Mouse (Mus musculus): Measurements from ENCODE around the gene Ctsll3. TPM values are rescaled to one million over a fixed set of nuclear protein-coding genes. Genes with fewer than 3 reads are reported as not detected.

The Ctsll3 gene
- total RNA-seq, 2 experiments from 2014 or later = not detected

GRCm38 (mm10) chr13:60753216-60753615 is 49.4 kb downstream of the Ctsll3 start:
- intact Hi-C loops (cut with DNase I; ENCODE audit: low total_unique reads) = no loop called here

GRCm38 (mm10) chr13:60750930-60751329 is 51.7 kb downstream of the Ctsll3 start:
- DNase-seq = no peak
- intact Hi-C loops (cut with DNase I; ENCODE audit: low total_unique reads) = no loop called here

More at GRCm38 (mm10) chr13:60753216-60753615, 49.4 kb downstream of the Ctsll3 start:
- no peak for DNase-seq

- DNase-seq = no peak
- intact Hi-C loops (cut with DNase I; ENCODE audit: low total_unique reads) = no loop called here
These were observed 54.1 kb downstream of the Ctsll3 start for GRCm38 (mm10) chr13:60748556-60748955.

Other genes with a start within 250 kb of the Ctsll3 start
- gene Dapk1, start 200.9 kb downstream of the Ctsll3 start, total RNA-seq (2021) = 10 to 100 TPM; 12.4 to 13.8 TPM
- not detected for gene BC051665, start 16.5 kb downstream of the Ctsll3 start, total RNA-seq (2021)
- under 1 TPM in 1 of 2 experiments, not detected in 1; 0.51 TPM for gene 4930486L24Rik, start 61.6 kb upstream of the Ctsll3 start, total RNA-seq (2021)
- under 1 TPM in 1 of 2 experiments, not detected in 1; 0.66 TPM for gene Gm49392, start 94.0 kb upstream of the Ctsll3 start, total RNA-seq (2021)
- 1 to 10 TPM; 2.0 to 3.8 TPM for gene Ctla2b, start 94.6 kb upstream of the Ctsll3 start, total RNA-seq (2021)
- gene Tpbpb, start 102.0 kb upstream of the Ctsll3 start, total RNA-seq (2021) = not detected
- not detected for gene Gm49393, start 132.7 kb upstream of the Ctsll3 start, total RNA-seq (2021)
- gene Gm49391, start 133.7 kb upstream of the Ctsll3 start, total RNA-seq (2021) = 1 to 10 TPM in 1 of 2 experiments, under 1 TPM in 1; 0.76 to 2.7 TPM
- gene Ctla2a, start 133.8 kb upstream of the Ctsll3 start, total RNA-seq (2021) = 10 to 100 TPM; 24.7 to 73.3 TPM
- not detected for gene Tpbpa, start 139.1 kb upstream of the Ctsll3 start, total RNA-seq (2021)
- not detected for gene Ctsj, start 203.1 kb upstream of the Ctsll3 start, total RNA-seq (2021)
- gene Ctsq, start 237.8 kb upstream of the Ctsll3 start, total RNA-seq (2021) = not detected